8 mouse cellular contexts compared by ENCODE assay signal in the genomic region with DNA sequence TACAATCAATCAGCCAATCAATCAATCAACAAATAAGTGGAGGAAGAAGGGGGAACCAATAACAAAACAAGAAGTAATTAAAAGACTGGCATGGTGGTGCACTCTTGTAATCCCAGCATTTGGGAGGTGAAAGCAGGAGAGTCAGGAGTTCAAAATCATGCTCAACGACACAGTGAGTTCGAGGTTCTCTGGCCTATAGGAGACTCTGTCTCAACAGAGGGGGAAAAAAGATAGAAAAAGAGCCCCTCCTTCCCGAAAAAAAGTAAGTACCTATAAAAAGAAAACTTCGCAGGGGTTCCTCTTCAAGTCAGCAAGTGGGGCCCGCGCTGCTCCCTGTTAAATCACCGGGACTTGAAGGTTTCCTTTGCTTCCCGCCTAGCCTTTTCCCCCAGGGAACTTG. TPM values are rescaled to one million over a fixed set of nuclear protein-coding genes. Genes with fewer than 3 reads are reported as not detected.
DNase-seq lines count a peak whose midpoint lies in the region; ATAC-seq and TF ChIP-seq lines count a peak whose summit lies in the region.

Ube2a (plus strand) TSS at position 136 of the 400 bp plus-strand sequence.
C330007P06Rik (minus strand) TSS at position 347 of the 400 bp plus-strand sequence.

- peak within 1 kb of the TSS; percentile 76; the same call in 1 of the 2 replicates for H3K27ac ChIP-seq in lung, embryonic 14.5 days (ENCODE audit: low read depth)
- H3K27ac ChIP-seq in heart, embryonic 10.5 days: peak within 1 kb of the TSS; percentile 87
- peak within 1 kb of the TSS; percentile 62; the same call in 1 of the 2 replicates for H3K27ac ChIP-seq in midbrain, postnatal 0 days (ENCODE audit: low read depth, low read length)

- no peak for TF ChIP-seq CTCF in lung, embryonic 14.5 days (IDR thresholded peaks at IDR 0.05; ENCODE audit: low read depth)
- no peak for TF ChIP-seq CTCF in midbrain, postnatal 0 days (IDR thresholded peaks at IDR 0.05)

- peak; percentile 30 for ATAC-seq in lung, embryonic 14.5 days (ENCODE audit: insufficient read depth)
- ATAC-seq in common myeloid progenitor, adult 5-6 weeks (replicated peaks; ENCODE audit: low read depth, poor library complexity, severe bottlenecking): peak; percentile 24; the same call in 1 of the 2 replicates
- peak; percentile 24; the same call in 1 of the 2 replicates for ATAC-seq in midbrain, postnatal 0 days (ENCODE audit: low FRiP score)

- no peaks in the 10 kb centered on the region for H3K9me3 ChIP-seq in lung, embryonic 14.5 days (ENCODE audit: low read depth, low read length)
- H3K9me3 ChIP-seq in heart, embryonic 10.5 days: no peaks in the 10 kb centered on the region
- H3K9me3 ChIP-seq in midbrain, postnatal 0 days (ENCODE audit: low read length): no peaks in the 10 kb centered on the region

- DNase-seq in lung, embryonic 14.5 days: no peak
- DNase-seq in lung, adult 18-20 months: no peak
- DNase-seq in heart, embryonic 10.5 days (ENCODE audit: low spot score): no peak
- DNase-seq in left cerebral cortex, adult 8-10 months (ENCODE audit: low spot score in 2 of 2): no peak
- no peak for DNase-seq in midbrain, postnatal 0 days (ENCODE audit: low spot score)
- no peak for DNase-seq in right cerebral cortex, adult 2 months (ENCODE audit: low spot score in 2 of 2)
- DNase-seq in cerebellum, postnatal 36 days: no peak

- H3K4me3 ChIP-seq in lung, embryonic 14.5 days (ENCODE audit: low read depth, low read length): peak within 1 kb of the TSS; percentile 63
- peak within 1 kb of the TSS; percentile 75 for H3K4me3 ChIP-seq in heart, embryonic 10.5 days
- H3K4me3 ChIP-seq in midbrain, postnatal 0 days (ENCODE audit: low read depth, low read length): peak within 1 kb of the TSS; percentile 69

- no peaks in the 10 kb centered on the region for H3K27me3 ChIP-seq in lung, embryonic 14.5 days (ENCODE audit: insufficient read depth, low read length)
- peaks cover 9% of the 10 kb centered on the region; the same call in 1 of the 2 replicates for H3K27me3 ChIP-seq in heart, embryonic 10.5 days (ENCODE audit: insufficient read depth, poor library complexity, severe bottlenecking)
- no peaks in the 10 kb centered on the region for H3K27me3 ChIP-seq in midbrain, postnatal 0 days (ENCODE audit: insufficient read depth, low read length)

- 20% methylated on average over 8 of the region's 8 CpGs for WGBS in lung, embryonic 14.5 days
- 19% methylated on average over 8 of the region's 8 CpGs for WGBS in heart, embryonic 10.5 days
- WGBS in midbrain, postnatal 0 days: 23% methylated on average over 8 of the region's 8 CpGs

- H3K4me1 ChIP-seq in lung, embryonic 14.5 days (ENCODE audit: insufficient read depth): no peaks in the 10 kb centered on the region
- H3K4me1 ChIP-seq in heart, embryonic 10.5 days: no peaks in the 10 kb centered on the region
- no peaks in the 10 kb centered on the region for H3K4me1 ChIP-seq in midbrain, postnatal 0 days (ENCODE audit: insufficient read depth, low read length)

- H3K4me2 ChIP-seq in lung, embryonic 14.5 days: peak within 1 kb of the TSS; percentile 64
- peak within 1 kb of the TSS; percentile 60 for H3K4me2 ChIP-seq in midbrain, postnatal 0 days (ENCODE audit: low read depth, low read length, poor library complexity, severe bottlenecking)

- 0 out of 2 replicates have a peak, but pooled peaks cover 3% of the 10 kb centered on the region for H3K36me3 ChIP-seq in lung, embryonic 14.5 days (ENCODE audit: insufficient read depth)
- H3K36me3 ChIP-seq in heart, embryonic 10.5 days: no peaks in the 10 kb centered on the region
- no peaks in the 10 kb centered on the region for H3K36me3 ChIP-seq in midbrain, postnatal 0 days (ENCODE audit: insufficient read depth, low read length)

- peak within 1 kb of the TSS; percentile 73 for H3K9ac ChIP-seq in lung, embryonic 14.5 days
- peak within 1 kb of the TSS; percentile 71 for H3K9ac ChIP-seq in midbrain, postnatal 0 days (replicated peaks; ENCODE audit: low read length, poor library complexity, severe bottlenecking)

RNA-seq across cellular contexts. Expression of gene Ube2a, which starts in this region (rescaled TPM):
- 134 and 140 TPM in 2 replicates for polyA plus RNA-seq in lung, embryonic 14.5 days (2014; fragmentation: Nextera tagmentation; extraction: Ambion mirVana)
- 13.8 and 19.4 TPM in 2 replicates for total RNA-seq in common myeloid progenitor, adult 5-6 weeks (2017)
- polyA plus RNA-seq in heart, embryonic 10.5 days (2016; fragmentation: Nextera tagmentation; extraction: Ambion mirVana): 122 and 126 TPM in 2 replicates
- total RNA-seq in left cerebral cortex, adult 8-10 months (2022): 10 to 100 TPM; 38.8 to 46.3 (median 44.9) TPM
- total RNA-seq in midbrain, postnatal 0 days (2014; rRNA removed): 39.4 and 40.4 TPM in 2 replicates
- 110 and 123 TPM in 2 replicates for polyA plus RNA-seq in midbrain, postnatal 0 days (2015; fragmentation: Nextera tagmentation; extraction: Ambion mirVana)

RNA-seq across cellular contexts. Expression of gene C330007P06Rik, which starts in this region (rescaled TPM):
- 37.9 and 39.2 TPM in 2 replicates for polyA plus RNA-seq in lung, embryonic 14.5 days (2014; fragmentation: Nextera tagmentation; extraction: Ambion mirVana)
- total RNA-seq in common myeloid progenitor, adult 5-6 weeks (2017): 55.6 TPM in 2 replicates
- 21.9 and 26.5 TPM in 2 replicates for polyA plus RNA-seq in heart, embryonic 10.5 days (2016; fragmentation: Nextera tagmentation; extraction: Ambion mirVana)
- 10 to 100 TPM; 36.4 to 42.3 (median 37.5) TPM for total RNA-seq in left cerebral cortex, adult 8-10 months (2022)
- total RNA-seq in midbrain, postnatal 0 days (2014; rRNA removed): 22.0 and 28.6 TPM in 2 replicates
- 16.9 and 18.8 TPM in 2 replicates for polyA plus RNA-seq in midbrain, postnatal 0 days (2015; fragmentation: Nextera tagmentation; extraction: Ambion mirVana)
